Mouse (Mus musculus) megakaryocyte, embryonic 14.5 days (primary cell): Measurements from ENCODE around the gene Pde6c. TPM values are rescaled to one million over a fixed set of nuclear protein-coding genes. Genes with fewer than 3 reads are reported as not detected.

Source experiments
- H3K27me3 ChIP-seq: replicated peaks from 2 replicates; pipeline ENCODE3; 2012; ENCODE audit warnings: inconsistent platforms
- H3K36me3 ChIP-seq: replicated peaks from 2 replicates; pipeline ENCODE3; 2012; ENCODE audit warnings: low read length, inconsistent platforms, mixed read lengths
- H3K4me1 ChIP-seq: 2 replicates; pipeline ENCODE4 v1.6.1; 2012; ENCODE audit warnings: inconsistent platforms
- H3K4me3 ChIP-seq: replicated peaks from 2 replicates; pipeline ENCODE3; 2012; ENCODE audit warnings: moderate library complexity, mild to moderate bottlenecking, inconsistent platforms
- H3K9me3 ChIP-seq: 2 replicates; pipeline ENCODE4 v1.6.1; 2012; ENCODE audit warnings: inconsistent platforms
- FLI1 ChIP-seq: IDR thresholded peaks from 2 replicates; pipeline ENCODE4 v1.6.1; 2012; ENCODE audit warnings: low read length, inconsistent platforms, mixed read lengths
- GATA1 ChIP-seq: IDR thresholded peaks from 3 replicates; pipeline ENCODE4 v1.6.1; 2012; ENCODE audit warnings: mixed read lengths, low read length, inconsistent platforms, borderline replicate concordance
- polyA plus RNA-seq: library from polyadenylated mRNA; stranded (reverse); fragments of >175 nt; gene quantifications from 2 replicates; pipeline ENCODE4 v1.2.3, GENCODE M21; 2012; ENCODE audit warnings: low replicate concordance; ENCODE audit not compliant: insufficient read depth

Pde6c gene
- polyA plus RNA-seq, 1 experiment: not detected

DNA sequence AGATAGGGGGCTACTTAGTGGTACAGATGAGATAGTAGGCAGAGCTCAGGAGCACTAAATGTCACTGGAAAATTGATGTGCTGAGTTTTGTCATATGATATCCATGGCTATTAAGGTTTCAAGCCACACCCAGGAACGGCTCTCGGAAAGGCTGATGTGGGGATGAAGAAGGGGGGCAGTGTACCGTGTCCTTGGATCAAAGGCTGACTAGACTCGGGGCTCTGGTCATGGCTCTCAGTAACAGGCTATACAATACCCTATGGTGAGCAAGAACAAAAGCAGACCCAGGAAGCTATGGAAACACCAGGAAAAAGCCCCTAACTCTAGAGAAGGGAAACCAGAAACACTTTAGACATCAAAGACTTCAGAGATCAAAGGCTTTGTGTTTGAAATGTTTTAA is 99.9 kb downstream of the Pde6c start:
- TF ChIP-seq FLI1 (no peak), GATA1 (no peak)
- peaks cover 10% of the 10 kb centered on the region for H3K9me3 ChIP-seq
- no peak overlapping the region for H3K4me3 ChIP-seq
- H3K4me1 ChIP-seq: peaks cover 5% of the 10 kb centered on the region
- H3K36me3 ChIP-seq: no peaks in the 10 kb centered on the region
- H3K27me3 ChIP-seq: peaks cover 6% of the 10 kb centered on the region

Other genes with a start within 250 kb of the Pde6c start
- gene Myof, start 89.2 kb upstream of the Pde6c start, polyA plus RNA-seq: 6.2 TPM in 1 of 2 replicates, not detected in the other
- gene Cep55, start 77.8 kb upstream of the Pde6c start, polyA plus RNA-seq: 3.4 TPM in 1 of 2 replicates, not detected in the other
- not detected in 2 replicates for gene Ffar4, start 35.7 kb upstream of the Pde6c start, polyA plus RNA-seq
- not detected in 2 replicates for gene Rbp4, start 7.5 kb upstream of the Pde6c start, polyA plus RNA-seq
- 7.1 TPM in 1 of 2 replicates, not detected in the other for gene Fra10ac1, start 91.4 kb downstream of the Pde6c start, polyA plus RNA-seq
- not detected in 2 replicates for gene Lgi1, start 131.8 kb downstream of the Pde6c start, polyA plus RNA-seq